Mouse (Mus musculus): ENCODE data around the gene Sec14l5.

GRCm38 (mm10) chr16:5183310-5183975, 36.5 kb downstream of the Sec14l5 start:
- TF ChIP-seq CTCF (IDR thresholded peaks at IDR 0.05; ENCODE audit: low read depth) (no peak), EP300 (IDR thresholded peaks at IDR 0.05; ENCODE audit: low read depth) (no peak)

Data from liver, embryonic 14.5 days (tissue).